Mouse (Mus musculus) cerebellum, postnatal 25 days (tissue): ENCODE measurements at regions not wholly inside any gene's neighbourhood (a gene's known extent, or its start where the extent isn't known, plus 50 kb on each side); places are given as distances from the start of the nearest gene placed in this dataset.

ENCODE experiments used
- DNase-seq, 2 experiments: peaks; one replicate each; pipeline ENCODE4 v3.0.0; 2021; ENCODE audit warnings: mixed read lengths in 2 of 2

DNA sequence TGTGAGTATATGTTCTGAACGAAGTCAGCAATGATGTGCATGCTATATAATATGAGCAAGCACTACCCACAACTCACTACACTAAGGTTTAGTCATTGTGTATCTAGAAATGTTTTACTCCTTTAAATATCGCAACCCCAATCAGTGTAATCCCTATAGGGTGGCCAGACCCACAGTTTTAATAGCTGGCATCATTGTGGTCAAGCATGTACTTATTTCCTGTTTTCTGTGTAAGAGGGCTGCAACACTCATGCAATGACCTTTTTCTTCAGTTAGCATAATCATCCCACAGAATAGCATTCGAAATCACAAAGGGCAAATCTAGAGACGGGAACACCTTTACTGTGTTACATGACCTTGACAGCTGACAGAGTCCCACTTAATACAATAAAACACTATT is 333.3 kb downstream of the Insc start:
- DNase-seq: no peak

DNA sequence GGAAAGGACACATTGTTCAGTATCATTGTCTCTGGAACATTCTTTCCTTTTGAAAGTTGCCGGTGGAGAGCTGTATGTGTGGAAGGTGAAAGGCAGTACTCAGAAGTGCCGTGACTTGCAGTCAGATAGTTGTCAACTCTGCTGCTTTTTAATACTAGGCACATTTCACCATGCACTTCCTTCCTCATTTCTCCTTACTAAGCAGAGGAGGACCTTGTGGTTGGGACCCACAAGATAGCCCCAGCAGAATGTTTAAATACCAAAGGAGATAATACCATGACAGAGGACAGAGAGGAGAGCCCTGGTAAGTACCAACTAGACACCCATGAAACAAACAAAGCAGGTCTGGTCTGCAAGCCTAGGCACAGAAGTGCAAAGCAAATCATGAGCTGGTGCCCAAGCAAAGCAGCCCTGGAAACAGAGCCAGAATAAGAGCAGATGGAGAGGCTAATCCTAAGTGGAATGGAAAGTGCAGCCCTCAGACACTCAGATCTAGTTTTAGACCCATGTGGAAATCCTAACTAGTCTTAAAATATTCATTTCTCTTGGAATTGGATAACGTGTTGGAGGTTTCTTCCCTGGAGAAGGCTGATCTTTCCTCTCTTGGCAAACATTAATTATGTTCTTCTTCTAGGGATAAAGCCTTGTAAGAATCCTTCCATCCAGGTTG is 341.4 kb downstream of the Insc start:
- no peak for DNase-seq

DNA sequence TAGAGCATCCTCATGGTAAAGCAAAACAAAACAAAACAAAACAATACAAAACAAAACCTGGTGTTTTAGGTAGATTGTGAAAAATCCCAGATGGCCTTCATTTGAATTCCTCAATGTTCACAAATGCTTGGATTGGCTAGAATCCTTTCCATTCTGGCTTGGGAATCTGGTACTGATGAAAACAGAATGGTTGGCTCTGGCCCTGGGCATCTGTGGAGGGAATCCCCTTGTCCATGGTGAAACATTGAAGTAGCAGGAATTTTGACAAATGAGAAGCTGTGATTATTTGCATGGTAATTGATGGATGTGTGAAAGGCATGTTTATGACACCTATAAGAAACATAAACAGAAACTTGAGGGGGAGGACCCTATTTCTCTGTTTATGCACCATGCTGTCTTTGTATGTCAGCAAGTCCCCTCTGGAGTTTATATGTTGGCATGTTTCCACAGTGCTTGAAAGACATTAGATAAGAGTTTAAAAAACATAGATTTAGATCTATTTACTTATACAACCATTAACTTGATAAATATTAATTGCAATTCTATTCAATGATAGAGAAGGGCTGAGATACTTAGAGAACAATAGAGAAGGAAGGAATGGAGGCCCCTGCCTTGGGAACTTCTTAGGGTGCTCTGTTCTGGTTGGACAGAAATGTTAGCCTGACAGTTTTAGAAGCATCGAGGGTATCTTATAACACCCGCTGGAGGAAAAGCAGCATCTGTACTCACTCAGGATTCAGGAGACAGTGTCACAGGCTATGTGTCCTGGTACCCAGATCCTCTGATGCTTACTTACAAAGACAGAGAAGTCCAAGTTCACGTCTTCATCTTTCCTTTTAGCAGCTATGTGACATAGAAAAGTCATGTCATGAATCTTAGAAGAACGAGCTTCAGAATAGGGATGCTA is 343.3 kb downstream of the Insc start:
- DNase-seq: no peak

DNA sequence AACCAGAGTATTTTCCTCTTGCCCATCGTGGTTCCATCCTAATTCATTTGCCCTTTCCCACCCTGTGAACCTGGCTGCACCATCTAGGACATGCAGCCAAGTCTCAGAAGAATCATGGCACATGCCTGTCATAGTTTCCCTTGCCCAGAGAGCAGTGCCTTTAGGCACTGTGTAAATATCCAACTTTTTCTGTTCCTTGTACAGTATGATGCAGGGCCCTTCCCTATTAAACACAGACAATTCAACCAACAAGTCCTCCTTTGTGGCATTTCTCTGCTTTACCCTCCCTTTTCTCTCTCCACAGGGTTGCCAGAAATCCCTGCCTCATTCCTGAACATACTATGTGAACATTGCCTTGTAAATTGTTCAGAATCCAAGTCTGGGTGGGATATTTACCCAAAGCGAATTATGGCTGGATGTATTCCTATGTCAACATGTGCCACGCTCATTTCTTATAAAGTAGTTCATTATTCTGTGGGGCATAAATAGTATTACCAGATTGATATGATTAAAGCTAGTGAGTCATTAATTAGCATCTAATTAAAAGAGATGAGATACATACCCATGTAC is 349.1 kb downstream of the Insc start:
- no peak for DNase-seq

DNA sequence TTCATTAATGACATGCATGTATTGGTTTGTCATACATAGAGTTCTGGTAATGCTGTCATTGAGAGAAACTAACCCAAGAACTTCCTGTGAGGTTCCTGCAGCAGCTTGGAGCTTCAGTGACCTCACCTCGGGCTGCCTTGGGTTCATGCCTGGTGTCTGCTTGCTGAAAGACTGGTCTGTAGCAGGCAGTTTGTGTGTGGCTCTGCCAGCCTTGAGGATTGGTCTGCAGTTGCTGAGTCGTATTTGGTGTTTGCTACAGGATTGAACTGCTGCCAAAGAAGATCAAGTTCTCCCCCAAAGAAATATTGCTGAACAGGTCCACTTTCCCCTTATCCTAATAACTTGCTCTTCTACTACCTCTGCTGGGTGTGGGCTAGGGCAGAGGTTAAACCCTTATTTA is 362.5 kb downstream of the Insc start:
- DNase-seq: no peak

DNA sequence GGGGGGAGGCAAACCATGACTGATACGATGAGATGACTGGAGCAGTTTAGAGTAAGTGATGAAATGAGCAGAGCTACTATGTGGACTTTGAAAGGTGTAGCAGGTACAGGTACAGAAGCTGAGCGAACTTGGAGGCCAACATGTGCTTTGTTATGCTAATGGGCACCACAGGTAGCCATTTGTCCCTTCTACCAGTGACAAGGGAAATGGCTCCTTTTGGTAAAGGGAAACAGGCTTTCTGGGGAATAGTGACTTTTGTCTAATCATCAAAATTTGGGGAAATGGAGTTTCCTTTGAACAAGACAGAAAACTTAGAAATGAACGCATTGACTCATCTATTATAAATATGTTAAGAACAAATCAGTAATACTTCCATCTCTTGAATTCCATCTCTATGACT is 368.8 kb downstream of the Insc start:
- DNase-seq: no peak

DNA sequence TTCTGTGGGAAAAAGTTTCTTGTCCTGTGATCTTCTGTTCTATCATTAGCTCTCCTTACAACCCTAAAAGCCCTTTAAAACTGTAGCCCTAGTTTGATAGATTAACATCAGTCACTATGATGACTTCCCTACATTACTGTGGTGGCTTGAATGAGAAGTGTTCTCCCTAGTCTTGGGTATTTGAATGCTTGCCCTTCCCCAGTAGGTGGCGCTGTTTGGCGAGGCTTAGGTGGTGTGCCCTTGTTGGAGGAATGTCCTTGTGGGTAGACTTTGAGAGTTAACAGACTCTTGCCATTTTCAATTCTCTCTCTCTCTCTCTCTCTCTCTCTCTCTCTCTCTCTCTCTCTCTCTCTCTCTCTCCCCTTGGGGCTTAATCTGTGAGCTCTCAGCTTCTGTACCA is 379.8 kb downstream of the Insc start:
- no peak for DNase-seq

DNA sequence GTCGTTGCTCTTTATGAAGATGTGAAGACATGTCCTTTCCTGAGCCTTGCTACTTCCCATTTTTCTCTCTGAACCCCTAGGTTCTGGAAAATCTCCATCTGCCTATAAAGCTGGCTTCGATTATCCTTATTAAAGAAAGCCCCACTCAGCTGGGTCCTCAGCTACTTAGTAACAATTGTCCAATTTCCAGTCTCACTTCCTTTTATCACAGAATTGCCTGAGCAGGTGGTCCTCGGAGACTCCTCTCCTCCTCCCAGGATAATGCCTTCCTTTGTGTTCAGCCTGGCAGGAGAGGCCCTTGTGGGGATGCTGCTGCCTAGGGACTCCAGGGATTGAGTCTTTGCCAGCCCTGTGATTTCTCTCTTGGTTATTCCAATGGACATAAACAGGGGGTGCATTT is 385.5 kb downstream of the Insc start:
- DNase-seq: no peak

DNA sequence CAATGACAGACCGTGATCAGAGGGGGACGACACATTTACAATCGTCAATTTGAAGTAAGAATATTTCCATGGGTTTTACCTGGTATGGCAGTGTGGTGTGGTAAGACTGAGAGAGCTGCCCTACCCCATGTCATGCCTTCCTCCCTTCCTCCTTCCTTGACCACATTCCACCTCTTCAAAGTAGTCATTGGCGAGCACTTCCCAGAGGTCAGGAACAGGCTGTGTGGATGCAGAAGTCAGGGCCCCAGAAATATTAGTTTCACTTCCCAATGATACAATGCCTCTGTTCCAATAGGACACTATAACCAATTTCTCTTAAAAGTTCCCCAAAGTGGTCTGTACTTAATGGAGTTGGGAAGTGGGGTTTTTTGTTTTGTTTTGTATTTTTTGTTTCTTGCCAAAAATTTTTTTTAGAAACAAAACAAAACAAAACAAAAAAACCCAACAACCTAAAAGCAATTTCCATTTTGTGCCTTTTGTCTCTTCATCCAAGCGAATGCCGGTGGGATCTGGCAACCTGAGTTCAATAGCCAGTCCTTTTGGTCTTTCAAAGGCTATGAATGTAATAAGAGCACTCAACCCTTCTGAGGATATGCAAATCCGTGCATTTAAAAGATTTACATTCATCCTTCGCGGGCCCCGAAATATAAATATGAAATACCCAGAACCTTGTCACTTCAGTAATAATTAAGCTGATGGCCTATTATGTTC is 387.9 kb downstream of the Insc start:
- DNase-seq: no peak

DNA sequence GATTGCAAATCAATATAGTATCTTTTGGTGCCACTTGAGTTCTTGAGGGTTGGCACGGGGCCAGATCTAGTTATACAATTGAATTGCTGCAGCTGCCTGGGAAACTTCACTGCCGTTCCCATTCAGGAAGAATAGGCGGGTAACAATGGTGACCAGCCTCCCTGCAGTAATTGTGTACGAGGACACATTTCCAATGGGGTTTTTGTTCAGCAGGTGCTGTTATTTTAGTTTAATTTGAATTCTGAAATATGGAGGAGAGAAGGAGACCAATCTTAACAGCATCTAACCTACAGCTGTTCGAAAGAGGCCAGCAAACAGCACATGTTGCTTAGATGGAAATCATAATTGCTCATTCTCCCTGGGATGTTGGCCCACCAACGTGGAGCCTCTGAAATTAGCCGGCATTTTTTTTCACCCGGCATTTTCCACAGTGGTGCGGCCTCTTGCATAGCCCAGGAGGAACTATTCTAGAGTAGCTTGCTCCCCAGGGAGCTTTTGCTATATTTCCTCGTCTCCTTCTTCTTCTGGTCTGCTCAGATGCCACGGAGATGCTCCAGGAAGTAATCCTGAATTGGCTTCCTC is 388.6 kb downstream of the Insc start:
- peak in 1 of 2 experiments; percentile 4 for DNase-seq

DNA sequence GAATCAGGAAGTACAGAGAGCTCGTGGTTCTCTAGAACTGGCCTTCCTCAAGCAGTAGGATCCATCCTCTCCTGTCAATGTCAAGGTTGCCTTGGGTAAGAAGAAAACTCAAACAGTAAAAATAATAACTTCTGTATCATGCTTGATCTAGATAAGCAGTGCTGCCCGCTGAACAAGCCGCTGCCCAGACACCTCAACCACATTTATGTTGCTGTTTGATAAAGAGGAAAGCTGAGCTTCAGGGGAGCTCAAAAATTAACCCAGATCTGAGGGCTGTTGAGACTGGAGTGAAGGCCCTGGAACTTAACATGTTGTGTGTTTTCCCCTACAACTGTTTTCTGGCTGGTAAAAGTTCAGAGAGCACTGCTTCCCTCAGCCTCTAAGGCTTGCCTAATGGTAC is 389.1 kb downstream of the Insc start:
- DNase-seq: no peak

DNA sequence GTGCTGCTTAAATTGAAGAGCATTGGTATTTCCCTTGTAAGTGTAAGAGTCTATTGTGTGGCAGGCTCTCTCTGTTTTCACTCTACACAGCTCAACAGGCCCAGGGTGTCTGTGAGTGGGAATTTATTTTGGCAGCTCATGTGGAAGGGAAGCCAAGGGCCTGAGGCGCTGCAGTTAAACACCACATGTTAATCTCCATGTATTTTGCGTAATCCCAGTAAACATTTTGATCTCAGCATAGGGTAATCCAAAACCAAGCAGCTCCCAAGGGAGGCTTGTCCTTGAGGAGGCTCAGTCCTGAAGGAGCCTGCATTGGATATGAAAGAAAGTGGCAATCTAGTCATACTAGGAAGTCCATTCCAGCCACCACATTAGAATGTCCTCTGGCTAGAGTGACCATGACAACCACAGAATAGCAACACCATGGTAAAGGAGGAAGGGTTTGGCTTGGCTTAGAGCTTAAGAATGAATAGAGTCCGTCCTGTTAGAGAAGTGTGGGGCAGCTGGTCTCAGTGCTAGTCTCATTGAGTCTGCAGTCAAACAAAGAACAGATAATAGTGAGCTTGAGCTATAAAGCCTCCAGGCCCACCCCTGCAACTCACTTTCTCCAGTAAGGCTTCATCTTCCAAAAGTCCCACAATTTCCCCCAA is 391.6 kb downstream of the Insc start:
- DNase-seq: no peak

DNA sequence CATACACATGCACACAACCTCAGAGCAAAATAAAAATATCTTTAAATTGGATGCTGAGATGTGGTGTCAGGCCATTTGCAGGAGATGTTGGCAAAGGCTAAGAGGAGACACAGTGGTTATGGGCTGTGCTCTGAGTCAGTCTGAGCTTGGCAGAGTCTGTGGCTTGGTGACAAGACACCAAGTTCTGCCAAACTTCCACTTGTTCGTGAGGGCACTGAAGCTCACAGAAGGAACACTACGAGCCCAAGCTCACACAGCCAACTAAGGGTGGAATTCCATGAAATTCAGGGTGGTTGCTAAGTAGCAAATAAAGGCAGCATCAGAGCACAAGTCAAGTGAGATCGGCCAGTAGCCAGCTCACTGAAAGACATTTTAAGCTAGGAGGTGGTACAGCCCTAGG is 396.8 kb downstream of the Insc start:
- DNase-seq: peak in 1 of 2 experiments; percentile 11

DNA sequence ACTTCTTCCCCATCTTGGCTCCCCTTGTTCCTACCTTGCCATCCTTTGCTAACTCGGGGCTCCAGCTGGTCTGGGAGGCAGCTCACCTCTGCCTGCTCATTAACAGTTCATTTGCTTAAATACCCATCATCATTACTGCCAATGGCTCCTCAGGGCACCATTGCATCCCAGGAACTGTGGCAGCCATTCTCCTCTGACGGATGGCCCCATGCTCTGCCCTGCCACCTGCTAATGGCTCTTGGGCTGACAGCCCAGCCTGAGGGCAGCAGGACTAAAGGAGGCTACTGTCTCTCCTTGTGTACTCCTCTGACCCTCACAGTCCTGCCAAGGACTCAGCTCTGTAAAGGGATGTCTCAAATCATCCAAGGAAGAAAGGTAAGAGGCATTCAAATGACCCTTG is 398.7 kb downstream of the Insc start:
- DNase-seq: peak in 1 of 2 experiments; percentile 3

DNA sequence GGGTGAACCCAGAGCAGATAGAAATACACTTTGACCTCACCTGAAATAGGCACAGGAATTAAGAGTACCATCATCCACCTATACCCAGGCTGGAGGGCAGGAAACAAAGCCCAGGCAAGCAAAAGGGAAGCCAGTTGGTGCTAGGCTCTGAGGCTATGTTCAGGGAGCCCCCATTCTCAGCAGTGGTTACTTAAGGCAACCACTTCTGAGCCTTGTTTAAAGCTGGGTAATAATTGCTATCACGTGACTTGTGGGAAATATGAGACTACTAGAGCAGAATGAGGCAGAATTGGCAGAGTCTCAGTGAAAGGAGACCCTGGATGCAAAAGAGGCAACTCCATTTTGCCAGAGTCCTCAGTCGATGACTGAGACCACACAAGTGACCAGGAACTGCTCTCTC is 401.5 kb downstream of the Insc start:
- no peak for DNase-seq

DNA sequence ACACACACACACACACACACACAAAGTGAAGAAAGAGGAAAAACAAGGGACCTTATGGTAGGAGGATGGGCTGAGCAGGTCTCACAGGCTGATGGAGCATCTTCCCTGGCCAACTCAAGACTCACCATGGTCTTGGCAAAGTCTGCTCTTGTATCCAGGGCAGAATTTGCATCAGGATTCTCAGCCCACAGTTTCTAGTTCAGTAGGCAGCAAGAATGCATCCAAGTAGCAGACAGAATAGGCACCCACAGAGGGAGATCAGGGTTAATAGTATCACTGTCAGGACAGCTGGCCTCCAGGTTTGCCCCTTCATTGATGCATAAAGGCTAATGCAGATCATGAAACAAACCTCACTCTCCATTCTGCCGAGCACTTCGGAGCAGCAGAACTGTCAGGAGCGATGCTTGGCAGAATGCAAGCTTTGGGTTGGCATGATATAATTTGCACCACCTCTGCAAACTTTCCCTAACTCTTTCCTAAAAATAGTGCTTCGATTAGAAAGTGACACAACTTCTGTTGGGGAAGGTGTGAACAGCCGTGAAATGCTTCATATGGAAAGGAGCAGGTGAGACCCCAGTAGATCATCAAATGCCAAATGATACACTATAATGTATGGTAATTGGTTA is 404.0 kb downstream of the Insc start:
- no peak for DNase-seq

DNA sequence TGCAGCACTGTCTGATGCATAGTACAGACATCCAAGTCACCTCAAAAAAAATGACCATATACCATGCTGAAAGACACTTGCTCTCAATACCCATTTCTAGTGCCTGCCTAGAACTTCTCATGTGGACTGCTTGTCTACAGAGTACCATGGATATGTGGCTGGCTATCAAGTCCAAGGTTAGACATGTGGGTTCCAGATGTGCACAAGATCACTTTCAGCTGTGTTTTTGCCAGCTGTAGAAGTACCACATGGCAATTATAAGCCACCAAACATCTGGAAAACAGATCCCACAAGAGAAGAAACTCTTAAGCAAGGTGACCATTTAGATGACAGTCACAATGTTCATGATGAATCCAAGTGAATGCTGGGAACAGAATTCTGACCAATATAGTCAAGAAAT is 409.8 kb downstream of the Insc start:
- no peak for DNase-seq

DNA sequence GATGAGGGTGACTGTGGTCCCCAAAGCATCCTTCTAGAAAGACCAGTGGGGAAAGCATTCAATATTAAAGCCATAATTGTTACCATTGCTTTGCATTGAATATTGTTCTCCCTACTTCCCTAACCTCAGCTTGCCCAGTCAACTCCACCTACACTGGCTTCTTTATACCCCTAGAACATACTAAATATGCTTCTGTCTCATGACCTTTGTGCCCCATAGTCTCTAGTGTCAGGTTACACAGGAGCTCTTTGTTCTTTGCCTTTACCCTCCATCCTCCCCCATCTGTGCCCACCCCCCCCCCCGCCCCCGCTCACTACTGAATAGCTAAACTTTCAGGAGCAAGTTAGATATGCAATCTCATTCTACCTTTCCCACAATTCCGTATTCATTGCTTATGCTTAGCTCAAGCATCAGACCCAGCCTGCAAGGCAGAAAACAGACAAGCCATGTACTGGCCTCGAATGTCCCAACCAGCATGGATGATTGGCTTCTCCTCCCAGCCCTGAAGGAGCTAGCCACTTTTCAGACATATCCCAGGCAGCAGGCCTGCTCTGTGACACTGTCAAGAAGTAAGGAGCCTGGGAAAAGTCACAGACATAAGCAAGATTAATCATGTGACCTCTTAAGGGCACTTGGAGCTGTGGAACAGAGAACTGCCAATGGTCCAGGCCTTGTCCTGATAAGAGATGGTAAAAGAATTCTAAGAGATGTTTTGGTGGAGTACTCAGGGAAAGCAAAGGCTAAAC is 410.4 kb downstream of the Insc start:
- DNase-seq: no peak

DNA sequence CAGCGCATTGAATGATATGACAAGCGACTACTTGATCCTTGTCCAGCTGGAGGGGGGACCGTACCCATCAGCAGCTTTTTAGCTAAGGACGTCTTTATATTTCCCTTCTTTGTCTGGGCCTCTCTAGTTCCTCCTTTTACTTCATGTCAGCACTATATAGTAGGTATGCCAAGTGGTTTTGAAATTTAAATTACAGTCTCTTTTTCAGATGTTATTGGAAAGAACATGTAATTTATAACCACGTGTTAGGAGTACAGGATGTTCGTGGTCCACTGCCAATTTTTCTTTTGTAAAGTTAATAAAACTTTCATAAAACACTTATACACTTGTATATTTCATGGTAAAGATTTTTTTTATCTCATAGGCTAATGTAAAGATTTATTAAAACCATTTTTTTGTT is 426.5 kb downstream of the Insc start:
- DNase-seq: no peak

DNA sequence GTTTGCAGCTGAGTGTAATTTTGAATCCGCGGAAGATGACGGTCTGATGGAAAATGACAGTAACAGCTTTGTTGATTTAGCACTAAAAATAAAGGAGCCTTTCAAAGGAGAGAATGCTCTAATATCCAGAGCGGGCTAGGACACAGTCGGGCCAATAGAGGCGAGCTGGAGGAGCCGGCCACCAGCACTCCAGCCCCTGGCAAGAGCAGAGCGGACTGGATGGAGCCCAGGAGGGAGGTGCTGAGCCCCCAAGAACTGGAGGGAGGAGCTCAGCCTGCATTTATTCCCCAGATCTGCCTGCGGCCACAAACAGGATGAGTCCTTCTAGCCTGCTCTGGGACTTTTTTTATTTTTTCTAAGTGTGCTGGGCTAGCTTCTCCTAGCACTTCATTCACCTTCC is 426.9 kb downstream of the Insc start:
- DNase-seq: peak; percentile 8 to 27

DNA sequence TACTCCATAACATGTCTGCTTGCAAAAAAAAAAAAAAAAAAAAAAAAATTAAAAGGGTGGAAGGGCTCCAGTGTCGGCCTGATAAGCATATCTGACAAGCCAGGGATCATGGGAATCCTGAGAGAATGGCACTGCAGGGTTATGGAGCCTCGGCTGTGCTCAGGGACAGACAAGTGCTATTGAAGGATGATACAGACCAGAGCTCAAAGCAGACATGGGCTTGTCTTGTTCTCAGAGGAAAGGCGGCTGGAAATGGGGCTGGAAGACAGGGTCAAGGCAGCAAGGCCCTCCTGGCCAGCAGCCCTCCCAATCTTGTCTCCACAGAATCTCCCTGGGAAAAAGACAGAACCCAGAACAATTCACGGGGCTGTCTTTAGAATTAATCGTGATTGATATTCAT is 449.0 kb downstream of the Insc start:
- DNase-seq: no peak
